ENCODE assay signal across 14 mouse cellular contexts in the genomic region with DNA sequence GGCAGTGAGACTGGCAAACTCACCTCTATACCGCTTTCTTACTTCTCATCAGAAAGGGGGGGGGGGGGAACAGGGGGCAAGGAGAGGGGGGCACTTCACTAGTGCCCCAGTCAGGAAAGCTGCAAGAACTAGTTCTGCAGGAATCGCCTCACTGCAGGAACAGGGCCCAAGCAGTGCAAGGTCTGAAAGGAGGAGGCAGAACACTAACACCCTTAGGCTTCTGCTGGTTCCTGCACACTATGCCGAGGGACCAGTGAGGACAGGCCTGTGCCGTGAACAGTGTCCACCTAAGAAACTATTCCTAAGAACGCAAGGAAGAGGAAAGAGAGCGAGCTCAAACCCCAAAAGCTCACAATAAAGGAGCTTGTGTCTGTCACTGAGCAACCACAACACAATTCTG.
"Had no signal": no experiment of that assay in that cellular context is flagged by ENCODE, and none has a peak within 500 bp of the region (broad histone marks: within the 10 kb centered on the region; RNA-seq: fewer than 3 reads in every experiment).

No protein-coding gene starts in this region.

- H3K4me3 ChIP-seq: left cerebral cortex, adult 2 months; limb, embryonic 10.5 days; midbrain, embryonic 12.5 days; neural tube, embryonic 13.5 days had no signal

- H3K9ac ChIP-seq: midbrain, embryonic 12.5 days; neural tube, embryonic 13.5 days had no signal

- H3K27ac ChIP-seq: hindbrain, postnatal 0 days; left cerebral cortex, adult 2 months; limb, embryonic 10.5 days; macrophage; midbrain, embryonic 12.5 days; neural tube, embryonic 13.5 days had no signal

- ATAC-seq: hindbrain, postnatal 0 days; lung, postnatal 0 days; midbrain, embryonic 16.5 days had no signal

- H3K9me3 ChIP-seq: limb, embryonic 10.5 days; midbrain, embryonic 12.5 days; neural tube, embryonic 13.5 days had no signal

- H3K36me3 ChIP-seq: limb, embryonic 10.5 days; midbrain, embryonic 12.5 days; neural tube, embryonic 13.5 days had no signal

- H3K4me1 ChIP-seq: midbrain, embryonic 12.5 days had no signal

- DNase-seq: retina, postnatal 1 day; right cerebral cortex, postnatal 4 days; spleen, adult 18-20 months; thymus, adult 18-20 months; thymus, postnatal 14 days had no signal

- H3K27me3 ChIP-seq: midbrain, embryonic 12.5 days; neural tube, embryonic 13.5 days had no signal

- H3K4me2 ChIP-seq: liver, embryonic 11.5 days; midbrain, embryonic 12.5 days; neural tube, embryonic 13.5 days had no signal
